Mouse (Mus musculus) ES-E14 (cell line): ENCODE results near the gene Kat7.

Source experiments
- HCFC1 ChIP-seq: IDR thresholded peaks from 2 replicates; pipeline ENCODE4 v1.6.1; 2012; ENCODE audit warnings: low read length, inconsistent platforms, borderline replicate concordance; ENCODE audit not compliant: insufficient read depth
- MAFK ChIP-seq: IDR thresholded peaks from 2 replicates; pipeline ENCODE4 v1.6.1; 2014; ENCODE audit warnings: mild to moderate bottlenecking, low read depth, low read length, inconsistent platforms; ENCODE audit not compliant: insufficient read depth
- ZC3H11A ChIP-seq: IDR thresholded peaks from 2 replicates; pipeline ENCODE4 v1.6.1; 2012; ENCODE audit warnings: low read depth, mild to moderate bottlenecking, inconsistent platforms, low read length, borderline replicate concordance
- ZNF384 ChIP-seq: IDR thresholded peaks from 2 replicates; pipeline ENCODE4 v1.6.1; 2012; ENCODE audit warnings: low read depth, low read length, inconsistent platforms

DNA sequence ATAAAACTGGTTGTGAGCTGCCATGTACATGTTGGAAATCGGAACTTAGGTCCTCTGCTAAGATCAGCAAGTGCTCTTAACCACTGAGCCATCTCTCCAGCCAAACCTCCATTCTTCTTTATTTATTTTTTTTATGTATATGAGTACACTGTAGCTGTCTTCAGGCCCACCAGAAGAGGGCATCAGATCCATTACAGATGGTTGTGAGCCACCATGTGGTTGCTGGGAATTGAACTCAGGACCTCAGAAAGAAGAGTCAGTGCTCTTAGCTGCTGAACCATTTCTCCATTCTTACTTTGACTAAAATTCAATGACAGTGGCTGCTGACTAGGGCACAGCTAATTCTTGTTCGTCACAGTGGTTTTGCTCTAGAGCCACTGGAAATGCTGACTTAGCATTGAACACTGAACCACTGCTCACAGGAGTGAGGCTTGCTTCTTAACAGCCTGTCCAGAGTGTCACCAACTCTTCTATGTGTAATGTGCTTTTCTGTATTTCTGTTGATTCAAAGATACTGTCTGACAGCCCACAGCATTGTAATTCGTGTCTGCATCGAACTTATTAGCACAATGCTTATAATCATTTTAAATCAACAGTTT lies 30.9 kb downstream of the Kat7 start:
- TF ChIP-seq ZNF384 (no peak), ZC3H11A (no peak), MAFK (peak; percentile 71; the same call in 1 of the 2 replicates), HCFC1 (no peak)
